Mouse (Mus musculus) brown adipose tissue, adult 24 weeks (tissue): Measurements from ENCODE around the gene Gm20388. TPM values are rescaled to one million over a fixed set of nuclear protein-coding genes. Genes with fewer than 3 reads are reported as not detected.

Experiments
- H3K27ac ChIP-seq: fragments of 200-500 bp; replicated peaks from 2 replicates; pipeline ENCODE4 v1.5.1; 2012; ENCODE audit warnings: low read depth, mild to moderate bottlenecking, low read length
- H3K4me1 ChIP-seq: fragments of 200-500 bp; 2 replicates; pipeline ENCODE4 v1.6.1; 2012; ENCODE audit warnings: low read length, mixed read lengths; ENCODE audit not compliant: control insufficient read depth, insufficient read depth, insufficient read length
- H3K4me3 ChIP-seq: fragments of 200-500 bp; 2 replicates; pipeline ENCODE4 v1.5.1; 2012; ENCODE audit warnings: low read depth, mild to moderate bottlenecking, low read length, moderate library complexity; ENCODE audit not compliant: insufficient read depth
- polyA plus RNA-seq: library from polyadenylated mRNA; stranded (reverse); fragments of >200 nt; gene quantifications from 2 replicates; pipeline ENCODE4 v1.2.4, GENCODE M21; 2012; ENCODE audit not compliant: missing spikeins, insufficient read depth, insufficient read length

Gm20388 gene
- polyA plus RNA-seq, 1 experiment = 44.7 TPM

DNA sequence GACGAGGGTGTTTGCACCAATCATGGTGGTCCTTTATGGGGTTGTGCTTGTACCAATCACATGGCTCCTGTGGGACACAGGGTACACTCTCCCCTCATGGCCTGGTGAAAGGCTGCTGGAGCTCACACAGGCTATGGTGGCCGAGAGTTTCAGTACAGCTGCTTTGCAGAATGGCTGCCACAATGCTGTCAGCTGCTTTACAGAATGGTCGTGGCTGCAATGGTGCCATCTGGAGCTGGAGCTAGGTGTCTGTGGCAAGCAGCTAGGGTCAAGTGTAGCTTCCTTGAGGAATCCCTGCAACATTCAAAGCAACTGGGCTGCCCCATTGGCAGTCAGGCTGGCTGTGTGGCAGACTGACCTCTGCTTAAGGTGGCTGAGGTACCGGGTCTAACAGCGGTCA lies 3809.2 kb downstream of the Gm20388 start:
- H3K4me3 ChIP-seq = no peak overlapping the region
- H3K4me1 ChIP-seq = peaks cover 13% of the 10 kb centered on the region
- no peak overlapping the region for H3K27ac ChIP-seq

GRCm38 (mm10) chr8:123720471-123721001 lies 3809.9 kb downstream of the Gm20388 start:
- H3K27ac ChIP-seq = no peak overlapping the region
- peaks cover 13% of the 10 kb centered on the region for H3K4me1 ChIP-seq

DNA sequence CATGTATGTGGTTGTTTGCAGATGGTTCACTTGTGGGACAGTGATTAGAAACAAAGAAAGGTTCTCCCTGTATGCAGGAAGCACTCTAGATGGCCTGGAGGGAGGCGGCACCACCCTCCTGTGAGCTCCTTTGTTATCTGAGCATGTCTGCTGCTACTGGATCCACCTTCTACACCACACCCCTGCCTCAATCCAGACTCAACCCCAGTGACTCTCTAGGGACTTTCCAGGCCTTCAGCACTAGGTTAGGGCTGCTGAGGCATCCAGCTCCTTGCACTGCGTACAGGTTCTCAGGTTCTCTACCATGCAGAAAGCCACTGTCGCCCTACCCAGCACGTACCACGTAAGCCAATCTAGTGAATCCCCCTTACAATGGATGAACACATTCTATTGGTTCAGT lies 3811.6 kb downstream of the Gm20388 start:
- no peak overlapping the region for H3K4me3 ChIP-seq
- no peak overlapping the region for H3K27ac ChIP-seq

More at GRCm38 (mm10) chr8:123720471-123721001, 3809.9 kb downstream of the Gm20388 start:
- no peak overlapping the region for H3K4me3 ChIP-seq

GRCm38 (mm10) chr8:123724752-123725151 lies 3814.1 kb downstream of the Gm20388 start:
- Histone ChIP-seq H3K27ac (no peak overlapping the region), H3K4me1 (peaks cover 2% of the 10 kb centered on the region), H3K4me3 (no peak overlapping the region)

More for the DNA sequence above, 3811.6 kb downstream of the Gm20388 start:
- H3K4me1 ChIP-seq = peaks cover 10% of the 10 kb centered on the region

DNA sequence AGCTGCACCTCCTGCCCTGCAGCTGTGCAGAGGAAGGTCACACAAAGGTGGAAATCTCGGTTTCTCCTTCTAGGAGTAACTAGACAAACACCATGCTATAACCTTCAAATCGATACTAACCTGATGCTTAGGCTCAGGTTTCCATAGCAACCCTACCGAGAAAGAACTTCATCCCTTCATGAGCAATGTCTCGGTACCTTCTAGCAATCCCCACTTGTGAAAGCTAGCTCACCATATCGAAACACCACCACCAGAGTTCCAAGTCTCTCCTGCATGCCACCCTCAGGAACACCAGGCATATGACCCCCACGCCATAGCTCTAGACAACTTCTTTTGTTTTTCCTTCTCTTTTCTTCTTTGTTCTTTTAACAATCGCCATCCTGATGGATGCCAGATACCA lies 3814.6 kb downstream of the Gm20388 start:
- H3K27ac ChIP-seq = no peak overlapping the region
- H3K4me1 ChIP-seq = peaks cover 2% of the 10 kb centered on the region
- H3K4me3 ChIP-seq = no peak overlapping the region

DNA sequence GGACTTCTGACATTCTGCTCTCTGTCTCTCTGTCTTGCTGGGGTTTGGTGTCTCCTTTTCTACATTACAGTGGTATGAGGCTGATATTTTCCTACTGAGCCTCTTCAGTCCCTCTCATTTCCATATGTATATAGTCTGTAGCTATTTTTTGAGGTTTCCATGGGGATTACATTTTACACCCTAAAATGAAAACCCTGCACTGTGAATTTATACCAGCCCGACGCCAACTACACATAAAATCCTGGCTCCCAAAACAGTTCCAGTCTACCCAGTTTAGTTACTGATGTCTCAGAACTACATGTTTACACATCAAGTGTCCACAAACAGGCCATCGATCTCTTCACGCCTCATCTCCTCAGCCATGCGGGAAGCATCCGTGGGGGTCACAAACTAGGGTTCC lies 3816.1 kb downstream of the Gm20388 start:
- Histone ChIP-seq H3K27ac (no peak overlapping the region), H3K4me3 (no peak overlapping the region), H3K4me1 (no peaks in the 10 kb centered on the region; the same call in 1 of the 2 replicates)

DNA sequence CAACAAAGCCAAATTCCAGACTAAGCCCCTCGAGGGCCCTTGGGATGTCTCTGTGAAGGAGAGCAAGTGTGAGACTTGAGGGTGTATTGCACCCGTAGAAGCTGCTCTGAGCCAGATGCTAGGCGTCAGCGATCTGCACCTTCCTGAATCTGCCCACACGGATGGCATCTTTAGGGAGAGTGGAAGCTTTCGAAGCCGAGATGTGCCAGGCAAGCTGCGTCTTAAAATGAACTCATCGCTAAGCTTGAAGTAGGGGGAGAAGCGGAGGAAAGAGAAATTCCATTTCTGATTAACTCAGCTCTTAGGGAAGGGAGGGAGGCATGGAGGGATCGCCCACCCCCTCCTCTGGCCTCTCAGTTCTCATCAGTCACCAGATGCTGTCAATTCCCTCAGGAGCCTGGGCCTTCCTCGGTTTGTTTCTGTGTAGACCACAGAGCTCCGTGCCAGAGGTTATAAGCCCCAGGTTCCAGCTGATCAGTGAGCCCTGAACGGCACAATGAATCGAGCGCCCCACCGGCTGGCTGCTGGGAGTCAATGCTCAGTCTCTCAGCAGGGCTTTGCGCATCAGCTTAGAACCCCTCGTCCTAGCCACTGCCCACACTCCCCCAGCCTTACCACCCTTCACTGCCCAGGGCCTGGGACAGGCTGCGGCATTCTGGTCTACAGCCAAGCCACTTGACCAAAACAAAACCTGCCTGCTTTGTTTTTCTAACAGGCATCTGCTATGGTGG lies 3818.6 kb downstream of the Gm20388 start:
- H3K4me3 ChIP-seq = no peak overlapping the region
- no peaks in the 10 kb centered on the region; the same call in 1 of the 2 replicates for H3K4me1 ChIP-seq
- H3K27ac ChIP-seq = no peak overlapping the region

DNA sequence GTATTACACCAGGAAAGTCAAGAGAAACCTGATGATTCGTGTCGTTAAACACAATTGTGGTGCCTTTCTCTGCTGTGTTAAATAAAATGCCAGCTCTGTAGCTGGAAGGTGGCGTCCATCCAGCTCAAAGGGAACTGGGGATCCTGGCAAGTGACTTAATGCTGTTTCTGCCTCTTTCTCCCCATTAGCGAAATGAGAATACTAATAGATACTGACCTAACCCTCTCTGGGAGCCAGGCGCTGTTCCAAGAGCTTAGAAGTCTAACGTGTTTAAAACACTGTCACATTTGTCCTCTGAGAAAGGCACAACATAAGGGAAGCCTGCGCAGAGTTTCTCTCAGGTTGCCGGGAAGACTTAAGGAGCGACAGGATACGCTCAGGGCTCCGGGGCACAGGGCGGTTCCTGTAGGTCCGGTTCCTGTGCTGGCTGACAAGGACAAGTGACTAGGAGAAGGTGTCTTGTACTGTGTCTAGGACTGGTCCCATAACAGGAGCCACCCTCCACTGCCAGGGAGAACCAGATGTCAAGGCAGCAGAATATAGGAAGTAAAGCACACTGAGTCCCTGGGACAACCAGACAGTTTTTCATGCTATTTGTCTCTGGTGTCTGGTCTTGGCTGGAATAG lies 3819.3 kb downstream of the Gm20388 start:
- Histone ChIP-seq H3K27ac (no peak overlapping the region), H3K4me1 (no peaks in the 10 kb centered on the region; the same call in 1 of the 2 replicates), H3K4me3 (no peak overlapping the region)

DNA sequence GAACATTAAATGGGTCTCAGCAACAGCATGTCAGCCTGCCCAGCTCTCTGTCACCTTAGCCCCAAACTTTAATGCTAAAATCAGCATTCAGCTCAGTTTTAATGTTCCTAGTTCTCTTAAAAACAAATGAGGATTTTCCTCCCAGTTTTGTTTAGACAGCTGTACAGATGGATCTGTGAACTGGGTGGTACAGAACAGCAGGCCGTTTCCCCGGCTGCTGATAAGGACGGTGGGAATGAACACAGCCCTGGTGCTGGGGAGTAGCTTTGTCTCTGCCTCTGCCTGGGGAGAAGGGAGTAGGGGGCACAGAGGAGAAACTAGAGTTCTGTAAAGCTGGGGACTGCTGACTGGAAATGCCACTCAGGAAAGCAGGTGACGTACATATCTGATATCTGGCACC lies 3821.7 kb downstream of the Gm20388 start:
- no peak overlapping the region for H3K27ac ChIP-seq
- no peaks in the 10 kb centered on the region; the same call in 1 of the 2 replicates for H3K4me1 ChIP-seq
- H3K4me3 ChIP-seq = no peak overlapping the region

GRCm38 (mm10) chr8:123734486-123734885 lies 3823.8 kb downstream of the Gm20388 start:
- Histone ChIP-seq H3K4me1 (no peaks in the 10 kb centered on the region; the same call in 1 of the 2 replicates), H3K27ac (no peak overlapping the region), H3K4me3 (no peak overlapping the region)

GRCm38 (mm10) chr8:123736974-123737373 lies 3826.3 kb downstream of the Gm20388 start:
- Histone ChIP-seq H3K4me3 (no peak overlapping the region), H3K27ac (no peak overlapping the region), H3K4me1 (no peaks in the 10 kb centered on the region)

- H3K4me3 ChIP-seq = no peak overlapping the region
- H3K27ac ChIP-seq = no peak overlapping the region
- no peaks in the 10 kb centered on the region for H3K4me1 ChIP-seq
Observed at GRCm38 (mm10) chr8:123740263-123740662, 3829.6 kb downstream of the Gm20388 start.

DNA sequence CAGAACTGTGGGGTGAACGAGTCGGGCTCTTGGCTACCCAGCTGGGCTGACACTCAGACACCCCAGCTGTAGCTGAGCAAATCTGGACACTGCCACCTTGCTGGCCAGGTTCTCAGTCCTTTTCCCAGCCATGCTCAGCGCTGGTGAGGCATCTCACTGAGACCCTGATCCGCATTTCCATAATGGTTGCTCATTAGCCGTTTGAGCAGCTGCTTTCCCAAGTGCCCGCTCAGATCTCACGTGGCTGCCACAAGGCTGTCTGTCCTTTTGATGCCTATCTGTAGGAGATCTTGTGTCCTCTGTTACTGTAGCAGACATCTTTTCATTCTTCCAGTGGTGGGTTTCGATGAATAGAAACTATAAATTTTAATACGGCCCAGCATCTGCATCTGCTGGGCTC lies 3830.6 kb downstream of the Gm20388 start:
- H3K4me3 ChIP-seq = no peak overlapping the region
- no peaks in the 10 kb centered on the region for H3K4me1 ChIP-seq
- no peak overlapping the region for H3K27ac ChIP-seq

DNA sequence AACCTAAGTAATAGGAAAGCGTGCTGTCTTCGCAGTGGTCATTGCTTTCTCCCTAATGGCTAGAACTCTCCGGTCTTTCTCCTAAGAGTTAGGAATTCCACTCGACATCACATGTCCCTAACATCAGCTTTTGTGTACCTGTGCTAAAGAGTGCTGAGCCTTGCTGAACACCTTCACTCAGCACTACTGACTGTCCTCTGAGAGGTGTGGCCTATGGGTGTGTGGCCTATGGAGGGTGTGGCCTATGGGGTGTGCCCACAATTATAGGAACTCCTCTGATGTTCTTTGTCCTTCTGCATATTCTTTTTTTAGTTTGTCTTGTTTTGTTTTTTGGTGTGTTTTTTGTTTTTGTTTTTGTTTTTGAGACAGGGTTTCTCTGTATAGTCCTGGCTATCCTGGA lies 3835.8 kb downstream of the Gm20388 start:
- H3K27ac ChIP-seq = no peak overlapping the region
- no peak overlapping the region for H3K4me3 ChIP-seq
- H3K4me1 ChIP-seq = 0 out of 2 replicates have a peak, but pooled peaks cover 4% of the 10 kb centered on the region

GRCm38 (mm10) chr8:123747772-123748171 lies 3837.1 kb downstream of the Gm20388 start:
- Histone ChIP-seq H3K4me1 (0 out of 2 replicates have a peak, but pooled peaks cover 4% of the 10 kb centered on the region), H3K4me3 (no peak overlapping the region), H3K27ac (no peak overlapping the region)
